Mouse (Mus musculus) left cerebral cortex, adult 2 months (tissue): ENCODE data around the gene Zfp367. TPM values are rescaled to one million over a fixed set of nuclear protein-coding genes. Genes with fewer than 3 reads are reported as not detected.

Source experiments
- DNase-seq, 2 experiments: peaks; one replicate each; pipeline ENCODE4 v3.0.0; 2021 to 2022; ENCODE audit warnings: low spot score in 2 of 2, mixed read lengths in 1 of 2; ENCODE audit errors: extremely low spot score in 1 of 2
- H3K27ac ChIP-seq: fragments of 200-600 bp; 2 replicates; pipeline ENCODE4 v1.8.1; 2022
- H3K4me3 ChIP-seq: fragments of 200-600 bp; 2 replicates; pipeline ENCODE4 v1.8.1; 2022
- CTCF ChIP-seq: fragments of 200-600 bp; IDR thresholded peaks from 2 replicates; pipeline ENCODE4 v1.8.1; 2022; ENCODE audit warnings: antibody characterized with exemption, mild to moderate bottlenecking, moderate library complexity
- intact Hi-C: fragments of 180-260 bp; cut with DNase I; formaldehyde crosslinking; loops from one replicate; pipeline ENCODE4 v1.15.1; 2025
- total RNA-seq, 2 experiments: library from RNA; stranded (reverse); gene quantifications; 2 replicates each; pipeline ENCODE4 v1.2.3; 2021

Zfp367 gene
- total RNA-seq, 2 experiments from 2014 or later: 26.8 to 29.3 TPM

GRCm38 (mm10) chr13:64110421-64110820 lies 42.6 kb downstream of the Zfp367 start:
- DNase-seq: no peak
- intact Hi-C loops: no loop called here
- H3K4me3 ChIP-seq: no peak overlapping the region
- no peak overlapping the region for H3K27ac ChIP-seq
- no peak for TF ChIP-seq CTCF

GRCm38 (mm10) chr13:64108381-64108850 lies 44.6 kb downstream of the Zfp367 start:
- intact Hi-C loops: no loop called here
- no peak for DNase-seq
- no peak for TF ChIP-seq CTCF
- H3K27ac ChIP-seq: no peak overlapping the region
- no peak overlapping the region for H3K4me3 ChIP-seq

- TF ChIP-seq CTCF: no peak
- no peak overlapping the region for H3K4me3 ChIP-seq
- no peak overlapping the region for H3K27ac ChIP-seq
- DNase-seq: no peak
- intact Hi-C loops: no loop called here
These were observed 45.5 kb downstream of the Zfp367 start for GRCm38 (mm10) chr13:64107535-64107934.

- intact Hi-C loops: no loop called here
- no peak for TF ChIP-seq CTCF
- Histone ChIP-seq H3K4me3 (no peak overlapping the region), H3K27ac (no peak overlapping the region)
- DNase-seq: no peak
These were observed 45.9 kb downstream of the Zfp367 start for GRCm38 (mm10) chr13:64107105-64107504.

GRCm38 (mm10) chr13:64105690-64106089 lies 47.3 kb downstream of the Zfp367 start:
- no peak for TF ChIP-seq CTCF
- no peak overlapping the region for H3K27ac ChIP-seq
- no peak for DNase-seq
- intact Hi-C loops: no loop called here
- H3K4me3 ChIP-seq: no peak overlapping the region

GRCm38 (mm10) chr13:64100186-64100585 lies 52.8 kb downstream of the Zfp367 start:
- intact Hi-C loops: loop anchor here (5.0 kb wide), 1 partner anchor 207 kb away; no protein-coding TSS in a partner anchor
- peak; percentile 24 to 28 for DNase-seq
- TF ChIP-seq CTCF: peak; percentile 92
- H3K4me3 ChIP-seq: no peak overlapping the region
- H3K27ac ChIP-seq: no peak overlapping the region

GRCm38 (mm10) chr13:64098992-64099391 lies 54.0 kb downstream of the Zfp367 start:
- no peak overlapping the region for H3K27ac ChIP-seq
- intact Hi-C loops: no loop called here
- H3K4me3 ChIP-seq: no peak overlapping the region
- peak; percentile 62 for TF ChIP-seq CTCF
- DNase-seq: peak in 1 of 2 experiments; percentile 11

GRCm38 (mm10) chr13:64093341-64093740 lies 59.7 kb downstream of the Zfp367 start:
- peak; percentile 45 to 67 for DNase-seq
- intact Hi-C loops: loop anchor here (5.0 kb wide), 1 partner anchor 56 kb away; no protein-coding TSS in a partner anchor
- H3K27ac ChIP-seq: no peak overlapping the region
- peak; percentile 92 for TF ChIP-seq CTCF
- no peak overlapping the region for H3K4me3 ChIP-seq

- Histone ChIP-seq H3K4me3 (no peak overlapping the region), H3K27ac (no peak overlapping the region)
- DNase-seq: no peak
- intact Hi-C loops: loop anchor here (5.0 kb wide), 1 partner anchor 55 kb away; no protein-coding TSS in a partner anchor
- no peak for TF ChIP-seq CTCF
These were observed 60.2 kb downstream of the Zfp367 start for GRCm38 (mm10) chr13:64092752-64093151.

- intact Hi-C loops: loop anchor here (5.0 kb wide), 1 partner anchor 55 kb away; no protein-coding TSS in a partner anchor
- Histone ChIP-seq H3K27ac (no peak overlapping the region), H3K4me3 (no peak overlapping the region)
- no peak for DNase-seq
- TF ChIP-seq CTCF: no peak
These were observed 60.9 kb downstream of the Zfp367 start for GRCm38 (mm10) chr13:64092141-64092540.

- no peak for TF ChIP-seq CTCF
- no peak overlapping the region for H3K27ac ChIP-seq
- intact Hi-C loops: loop anchor here (5.0 kb wide), 1 partner anchor 54 kb away; no protein-coding TSS in a partner anchor
- no peak overlapping the region for H3K4me3 ChIP-seq
- DNase-seq: no peak
These were observed 62.0 kb downstream of the Zfp367 start for GRCm38 (mm10) chr13:64091006-64091405.

- Histone ChIP-seq H3K4me3 (no peak overlapping the region), H3K27ac (no peak overlapping the region)
- TF ChIP-seq CTCF: no peak
- DNase-seq: no peak
- intact Hi-C loops: loop anchor here (5.0 kb wide), 1 partner anchor 53 kb away; no protein-coding TSS in a partner anchor
These were observed 62.7 kb downstream of the Zfp367 start for GRCm38 (mm10) chr13:64090278-64090677.

- intact Hi-C loops: no loop called here
- Histone ChIP-seq H3K27ac (no peak within 1 kb of the TSS), H3K4me3 (no peak within 1 kb of the TSS)
- DNase-seq: no peak
- no peak for TF ChIP-seq CTCF
These were observed 63.9 kb downstream of the Zfp367 start, which contains the start of gene Hsd17b3 for GRCm38 (mm10) chr13:64089130-64089529. Gene Hsd17b3 (minus strand): TSS chr13:64089230.
